Mouse (Mus musculus) embryonic facial prominence, embryonic 14.5 days (tissue): ENCODE measurements around the gene Rb1. TPM values are rescaled to one million over a fixed set of nuclear protein-coding genes. Genes with fewer than 3 reads are reported as not detected.
A peak's percentile ranks its signal among the peaks of the same experiment; 100 is the strongest.

Source experiments
- ATAC-seq: fragments of 200-750 bp; cut with Nextera tagmentation; 2 replicates; pipeline ENCODE4 v1.8.0; 2017; ENCODE audit warnings: low read depth, moderate number of reproducible peaks, moderate TSS enrichment
- DNase-seq: peaks from one replicate; pipeline ENCODE4 v3.0.0-alpha.2; 2015; ENCODE audit warnings: low spot score
- H3K27ac ChIP-seq: fragments of 300-500 bp; sonication (generic); replicated peaks from 2 replicates; pipeline ENCODE4 v1.5.1; 2014; ENCODE audit warnings: low read depth, mild to moderate bottlenecking, low read length, moderate library complexity
- H3K27me3 ChIP-seq: fragments of 300-500 bp; sonication (generic); replicated peaks from 2 replicates; pipeline ENCODE4 v1.6.1; 2014; ENCODE audit warnings: low read length; ENCODE audit not compliant: control insufficient read depth, insufficient read depth
- H3K36me3 ChIP-seq: fragments of 300-500 bp; sonication (generic); 2 replicates; pipeline ENCODE4 v1.6.1; 2014; ENCODE audit warnings: low read length, mixed read lengths; ENCODE audit not compliant: control insufficient read depth, insufficient read depth
- H3K4me1 ChIP-seq: fragments of 300-500 bp; sonication (generic); 2 replicates; pipeline ENCODE4 v1.6.1; 2014; ENCODE audit warnings: antibody characterized with exemption, low read length; ENCODE audit not compliant: control insufficient read depth, insufficient read depth
- H3K4me2 ChIP-seq: fragments of 300-500 bp; sonication (generic); 2 replicates; pipeline ENCODE4 v1.6.1; 2014; ENCODE audit warnings: low read depth, mild to moderate bottlenecking, low read length, moderate library complexity, mixed read lengths
- H3K4me3 ChIP-seq: fragments of 300-500 bp; sonication (generic); 2 replicates; pipeline ENCODE4 v1.5.1; 2014; ENCODE audit warnings: low read depth, mild to moderate bottlenecking, low read length
- H3K9ac ChIP-seq: fragments of 300-500 bp; sonication (generic); 2 replicates; pipeline ENCODE4 v1.6.1; 2014; ENCODE audit warnings: low read depth, mild to moderate bottlenecking, low read length, moderate library complexity, mixed read lengths
- H3K9me3 ChIP-seq: fragments of 300-500 bp; sonication (generic); 2 replicates; pipeline ENCODE4 v1.6.1; 2016; ENCODE audit warnings: low read length; ENCODE audit not compliant: control insufficient read depth
- WGBS: fragments of 180-500 bp; shearing (Covaris S2); extraction: QIAGEN DNeasy Blood & Tissue Kit; methylation state at CpG from one replicate; pipeline ENCODE4 v1.1.7; 2014; 5-methylcytosine and 5-hydroxymethylcytosine counted together
- polyA plus RNA-seq: library from polyadenylated mRNA; unstranded; fragments of >200 nt; fragmentation: Nextera tagmentation; extraction: Ambion mirVana; gene quantifications from 2 replicates; pipeline ENCODE4 v1.2.1, GENCODE M21; 2014

Gene Rb1
- polyA plus RNA-seq, 1 experiment from 2014 or later = 30.1 TPM

GRCm38 (mm10) chr14:73174091-73174995 lies 151.3 kb downstream of the Rb1 start:
- H3K27ac ChIP-seq = no peak overlapping the region
- ATAC-seq (no peak), DNase-seq (peak; percentile 17)
- H3K9me3 ChIP-seq = no peaks in the 10 kb centered on the region
- no peak overlapping the region for H3K4me3 ChIP-seq
- peaks cover 91% of the 10 kb centered on the region for H3K36me3 ChIP-seq
- H3K4me2 ChIP-seq = no peak overlapping the region
- H3K27me3 ChIP-seq = no peaks in the 10 kb centered on the region
- 72% methylated on average over 7 of the region's 7 CpGs for WGBS
- H3K4me1 ChIP-seq = no peaks in the 10 kb centered on the region
- no peak overlapping the region for H3K9ac ChIP-seq

DNA sequence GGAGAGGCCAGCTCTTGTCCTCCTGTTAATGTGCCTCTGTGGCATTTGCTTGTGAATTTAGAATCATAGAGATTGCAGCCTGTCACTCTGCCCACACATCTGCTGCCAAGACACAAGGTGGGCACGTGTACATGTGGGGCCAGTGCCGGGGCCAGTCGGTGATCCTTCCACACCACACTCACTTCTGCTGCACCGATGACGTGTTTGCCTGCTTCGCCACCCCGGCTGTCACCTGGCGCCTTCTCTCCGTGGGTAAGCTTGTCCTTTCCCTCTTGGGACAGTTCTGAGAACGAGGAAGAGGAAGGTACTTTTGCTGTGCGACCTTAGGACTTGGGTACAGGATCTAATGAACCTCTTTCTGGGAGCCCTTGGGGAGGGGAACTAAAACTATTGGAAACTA lies 152.0 kb downstream of the Rb1 start:
- H3K9ac ChIP-seq = no peak overlapping the region
- no peaks in the 10 kb centered on the region for H3K9me3 ChIP-seq
- no peak overlapping the region for H3K27ac ChIP-seq
- H3K4me1 ChIP-seq = no peaks in the 10 kb centered on the region
- no peak overlapping the region for H3K4me3 ChIP-seq
- ATAC-seq = no peak
- H3K4me2 ChIP-seq = no peak overlapping the region
- no peak for DNase-seq
- peaks cover 88% of the 10 kb centered on the region for H3K36me3 ChIP-seq
- 86% methylated on average over 11 of the region's 11 CpGs for WGBS
- H3K27me3 ChIP-seq = no peaks in the 10 kb centered on the region

DNA sequence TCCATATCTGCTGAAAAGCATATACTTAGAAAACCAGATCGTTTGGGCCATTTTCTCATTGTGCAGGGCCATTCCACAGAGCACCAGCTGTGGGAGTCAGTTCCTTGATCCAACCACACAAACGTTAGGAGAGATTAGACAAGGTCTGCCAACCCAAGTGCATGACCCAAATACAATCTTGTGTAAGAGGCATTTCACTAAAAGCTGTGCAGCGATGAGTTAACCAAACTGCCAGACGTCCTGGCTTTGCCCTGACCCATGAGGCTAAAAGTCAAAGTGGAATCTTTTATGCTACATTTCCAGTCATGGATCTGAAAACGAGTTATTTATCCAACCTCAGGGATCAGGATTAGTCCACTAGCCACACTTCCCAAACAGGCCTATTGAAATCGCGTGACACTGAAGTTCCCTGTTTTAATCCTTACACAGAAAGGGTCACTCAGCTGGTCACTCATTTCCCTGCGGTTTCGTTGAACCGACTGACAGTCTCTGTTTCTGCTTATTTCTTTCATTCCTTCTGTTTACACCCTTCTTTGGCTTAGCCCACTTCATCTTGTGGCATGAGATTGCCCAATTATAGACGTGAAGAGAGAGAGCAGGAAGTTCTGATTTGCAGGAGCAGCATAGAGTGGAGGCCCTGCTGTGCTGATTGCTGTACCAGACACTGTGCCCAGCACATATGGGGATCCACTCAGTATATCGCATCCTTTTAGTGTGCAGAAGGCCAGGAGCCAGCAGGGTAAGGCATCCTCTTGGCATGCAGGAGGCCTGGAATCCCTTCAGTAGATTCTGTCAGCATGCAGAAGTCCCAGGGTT lies 153.2 kb downstream of the Rb1 start:
- Histone ChIP-seq H3K36me3 (peaks cover 88% of the 10 kb centered on the region), H3K27ac (no peak overlapping the region), H3K27me3 (no peaks in the 10 kb centered on the region), H3K4me1 (no peaks in the 10 kb centered on the region), H3K4me2 (no peak overlapping the region), H3K4me3 (no peak overlapping the region), H3K9ac (no peak overlapping the region), H3K9me3 (no peaks in the 10 kb centered on the region)
- no peak for ATAC-seq
- WGBS = 76% methylated on average over 12 of the region's 12 CpGs
- DNase-seq = no peak

- no peak overlapping the region for H3K9ac ChIP-seq
- no peak overlapping the region for H3K4me2 ChIP-seq
- ATAC-seq = peak; percentile 69; the same call in 1 of the 2 replicates
- no peaks in the 10 kb centered on the region for H3K9me3 ChIP-seq
- no peaks in the 10 kb centered on the region for H3K4me1 ChIP-seq
- peaks cover 93% of the 10 kb centered on the region for H3K36me3 ChIP-seq
- 85% methylated on average over 13 of the region's 13 CpGs for WGBS
- DNase-seq = peak; percentile 10
- no peak overlapping the region for H3K27ac ChIP-seq
- H3K27me3 ChIP-seq = no peaks in the 10 kb centered on the region
- H3K4me3 ChIP-seq = no peak overlapping the region
Observed at GRCm38 (mm10) chr14:73169926-73170844, 155.4 kb downstream of the Rb1 start.

DNA sequence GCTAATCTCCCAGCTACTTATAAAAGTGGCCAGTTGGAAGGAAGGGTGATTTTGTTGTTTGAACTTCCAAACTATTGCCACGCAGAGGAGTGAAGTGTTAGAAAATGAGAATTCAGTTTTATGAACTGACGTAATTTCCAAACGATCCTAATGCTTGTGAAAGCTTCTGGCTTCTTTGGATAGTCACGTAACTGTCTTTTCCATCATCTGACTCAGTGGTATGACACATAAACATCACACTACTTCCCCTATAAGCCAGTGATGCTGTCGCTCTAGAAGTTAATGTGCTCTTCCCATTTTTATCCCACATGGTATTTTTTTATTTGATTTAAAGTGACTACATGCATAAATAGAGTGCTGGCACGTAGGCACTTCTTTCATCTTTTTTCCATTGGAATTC lies 157.0 kb downstream of the Rb1 start:
- WGBS = 95% methylated on average over 6 of the region's 6 CpGs
- Histone ChIP-seq H3K27me3 (no peaks in the 10 kb centered on the region), H3K27ac (no peak overlapping the region), H3K36me3 (peaks cover 94% of the 10 kb centered on the region), H3K4me3 (no peak overlapping the region), H3K4me2 (no peak overlapping the region), H3K9ac (no peak overlapping the region), H3K4me1 (no peaks in the 10 kb centered on the region), H3K9me3 (no peaks in the 10 kb centered on the region)
- DNase-seq (no peak), ATAC-seq (no peak)

DNA sequence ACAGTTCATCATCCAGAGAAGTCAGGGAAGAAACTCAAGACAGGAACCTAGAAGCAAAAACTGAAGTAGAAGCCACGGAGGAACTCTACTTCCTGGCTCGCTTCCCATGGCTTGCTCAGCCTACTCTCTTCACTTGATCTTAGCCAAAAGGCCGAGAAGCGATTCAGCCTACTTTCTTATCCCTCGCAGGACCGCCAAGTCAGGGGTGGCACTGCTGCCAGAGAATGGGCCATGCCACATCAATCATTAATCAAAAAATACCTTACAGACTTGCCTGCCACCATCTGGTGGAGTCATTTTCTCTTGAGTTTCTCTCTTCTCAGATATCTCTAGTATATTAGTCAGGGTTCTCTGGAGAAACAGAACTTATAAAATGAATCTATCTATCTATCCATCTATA lies 160.5 kb downstream of the Rb1 start:
- peaks cover 5% of the 10 kb centered on the region; the same call in 1 of the 2 replicates for H3K4me1 ChIP-seq
- H3K9ac ChIP-seq = no peak overlapping the region
- no peak overlapping the region for H3K4me3 ChIP-seq
- no peak overlapping the region for H3K27ac ChIP-seq
- ATAC-seq (no peak), DNase-seq (no peak)
- no peaks in the 10 kb centered on the region for H3K9me3 ChIP-seq
- no peaks in the 10 kb centered on the region for H3K27me3 ChIP-seq
- peaks cover 84% of the 10 kb centered on the region for H3K36me3 ChIP-seq
- no peak overlapping the region for H3K4me2 ChIP-seq
- 96% methylated on average over 6 of the region's 6 CpGs for WGBS

- ATAC-seq (no peak), DNase-seq (no peak)
- Histone ChIP-seq H3K36me3 (peaks cover 82% of the 10 kb centered on the region), H3K4me2 (no peak overlapping the region), H3K9ac (no peak overlapping the region), H3K4me1 (peaks cover 5% of the 10 kb centered on the region; the same call in 1 of the 2 replicates), H3K9me3 (no peaks in the 10 kb centered on the region), H3K4me3 (no peak overlapping the region), H3K27ac (no peak overlapping the region), H3K27me3 (no peaks in the 10 kb centered on the region)
- 91% methylated on average over 10 of the region's 10 CpGs for WGBS
Observed at GRCm38 (mm10) chr14:73163363-73163998, 162.1 kb downstream of the Rb1 start.
